Mouse (Mus musculus) G1E (cell line): Measurements from ENCODE around the gene Rpl10-ps3. TPM values are rescaled to one million over a fixed set of nuclear protein-coding genes. Genes with fewer than 3 reads are reported as not detected.

Source experiments
- ATAC-seq: 2 replicates; pipeline ENCODE4 v1.8.0; 2016; ENCODE audit warnings: mild to moderate bottlenecking; ENCODE audit not compliant: insufficient number of reproducible peaks, poor library complexity, low FRiP score, severe bottlenecking; ENCODE audit errors: extremely low read depth
- DNase-seq: peaks from one replicate; pipeline ENCODE4 v3.0.0; 2012; ENCODE audit warnings: low spot score
- H3K27me3 ChIP-seq: 2 replicates; pipeline ENCODE4 v1.6.1; 2012; ENCODE audit warnings: mild to moderate bottlenecking, low read length, inconsistent platforms; ENCODE audit not compliant: insufficient read depth
- H3K36me3 ChIP-seq: replicated peaks from 2 replicates; pipeline ENCODE3; 2012; ENCODE audit warnings: mild to moderate bottlenecking, inconsistent platforms
- H3K4me1 ChIP-seq: 2 replicates; pipeline ENCODE4 v1.6.1; 2012; ENCODE audit warnings: low read depth, low read length, inconsistent platforms, mixed read lengths; ENCODE audit not compliant: insufficient read depth
- H3K4me3 ChIP-seq: 2 replicates; pipeline ENCODE4 v1.5.1; 2012; ENCODE audit warnings: low read depth, mild to moderate bottlenecking, inconsistent platforms, low read length, moderate library complexity, mixed read lengths
- H3K9me3 ChIP-seq: replicated peaks from 2 replicates; pipeline ENCODE4 v1.6.1; 2012; ENCODE audit warnings: inconsistent platforms
- CTCF ChIP-seq: IDR thresholded peaks from 2 replicates; pipeline ENCODE4 v1.5.1; 2012; ENCODE audit warnings: low read depth, low read length, inconsistent platforms, mixed read lengths
- GATA1 ChIP-seq: IDR thresholded peaks from 2 replicates; pipeline ENCODE4 v1.6.1; 2012; ENCODE audit warnings: borderline replicate concordance, low read length, inconsistent platforms, mixed read lengths
- GATA2 ChIP-seq: IDR thresholded peaks from 2 replicates; pipeline ENCODE4 v1.6.1; 2012; ENCODE audit warnings: low read depth, low read length, inconsistent platforms, borderline replicate concordance
- POLR2AphosphoS5 ChIP-seq: IDR thresholded peaks from 2 replicates; pipeline ENCODE4 v1.6.1; 2012; ENCODE audit warnings: low read depth, low read length, inconsistent platforms; ENCODE audit not compliant: insufficient replicate concordance
- TAL1 ChIP-seq: conservative IDR thresholded peaks from 2 replicates; pipeline ENCODE4 v1.6.1; 2012; ENCODE audit warnings: low read depth, low read length, inconsistent platforms, mixed read lengths
- polyA plus RNA-seq: library from polyadenylated mRNA; stranded (reverse); fragments of >175 nt; gene quantifications from 2 replicates; pipeline ENCODE4 v1.2.3, GENCODE M21; 2012
- total RNA-seq, 2 experiments: library from RNA; stranded (forward) in 1 of 2; stranded (reverse) in 1 of 2; fragments of 200-1000 nt in 1 of 2; fragments of >200 nt in 1 of 2; fragmentation: Nextera tagmentation in 1 of 2; gene quantifications; 2 replicates each; pipeline ENCODE4 v1.2.3; 2014 to 2017

Rpl10-ps3 gene
- total RNA-seq (2014; fragmentation: Nextera tagmentation) (413 and 549 TPM in 2 replicates), total RNA-seq (2017) (205 and 318 TPM in 2 replicates), polyA plus RNA-seq (26.8 and 29.1 TPM in 2 replicates)

DNA sequence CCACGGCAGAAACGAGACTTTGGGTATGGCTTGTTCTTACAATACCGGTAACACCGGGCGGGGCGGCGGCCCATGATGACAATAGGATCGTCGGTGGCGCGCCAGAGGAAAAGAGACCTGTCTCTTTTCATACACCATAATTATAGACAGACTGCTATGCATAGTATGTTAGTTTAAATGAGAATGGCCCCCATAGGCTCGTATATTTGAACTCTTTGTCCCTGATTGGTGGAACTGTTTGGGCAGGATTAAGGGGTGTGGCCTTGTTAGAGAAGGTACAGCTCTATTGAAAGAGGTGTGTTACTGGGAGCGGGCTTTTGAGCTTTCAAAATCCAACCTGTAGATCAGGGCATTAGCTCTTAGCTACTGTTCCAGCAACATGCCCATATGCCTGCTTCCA lies at the start of gene Rpl10-ps3:
TSS of gene Rpl10-ps3 (minus strand) at position 101 of the 400 bp plus-strand sequence.
- Histone ChIP-seq H3K36me3 (no peaks in the 10 kb centered on the region), H3K4me3 (no peak within 1 kb of the TSS), H3K27me3 (no peaks in the 10 kb centered on the region), H3K9me3 (peaks cover 7% of the 10 kb centered on the region; the same call in 1 of the 2 replicates), H3K4me1 (no peaks in the 10 kb centered on the region)
- DNase-seq, result no peak
- ATAC-seq, result no peak
- TF ChIP-seq GATA1, result no peak
- TF ChIP-seq TAL1, result no peak
- no peak for TF ChIP-seq CTCF
- no peak for TF ChIP-seq GATA2
- TF ChIP-seq POLR2AphosphoS5, result no peak

DNA sequence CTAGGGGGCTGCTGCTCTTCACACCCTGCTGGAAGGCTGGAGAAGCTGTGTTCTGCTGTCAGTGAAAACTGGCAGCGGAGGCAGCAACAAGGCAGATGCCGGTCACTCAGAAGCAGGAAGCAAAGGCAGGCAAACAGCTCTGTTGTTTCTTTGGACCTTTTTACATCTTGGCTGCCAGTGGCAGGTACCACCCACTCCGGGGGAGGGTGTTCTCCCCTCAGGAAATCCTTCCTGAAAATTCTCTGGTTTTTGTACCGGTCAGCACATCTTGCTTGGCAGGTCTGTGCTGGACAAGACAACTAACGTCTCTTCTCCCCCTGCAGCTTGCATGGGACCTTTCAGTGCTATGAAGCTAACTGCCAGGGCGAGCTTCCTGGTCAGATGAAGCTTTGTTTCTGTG lies 30.8 kb upstream of the Rpl10-ps3 start:
- no peak overlapping the region for H3K4me3 ChIP-seq
- DNase-seq (no peak), ATAC-seq (no peak)
- H3K9me3 ChIP-seq, result 0 out of 2 replicates have a peak, but pooled peaks cover 2% of the 10 kb centered on the region
- TF ChIP-seq TAL1 (no peak), CTCF (no peak), POLR2AphosphoS5 (no peak)
- no peaks in the 10 kb centered on the region for H3K27me3 ChIP-seq
- no peaks in the 10 kb centered on the region for H3K36me3 ChIP-seq
- H3K4me1 ChIP-seq, result no peaks in the 10 kb centered on the region

GRCm38 (mm10) chr9:50374666-50375065 lies 29.9 kb upstream of the Rpl10-ps3 start:
- Histone ChIP-seq H3K27me3 (no peaks in the 10 kb centered on the region), H3K9me3 (0 out of 2 replicates have a peak, but pooled peaks cover 2% of the 10 kb centered on the region), H3K4me3 (no peak overlapping the region), H3K4me1 (no peaks in the 10 kb centered on the region), H3K36me3 (no peaks in the 10 kb centered on the region)
- no peak for TF ChIP-seq CTCF
- no peak for TF ChIP-seq GATA2
- no peak for TF ChIP-seq TAL1
- no peak for TF ChIP-seq POLR2AphosphoS5
- TF ChIP-seq GATA1, result no peak
- DNase-seq (no peak), ATAC-seq (no peak)

- Histone ChIP-seq H3K4me1 (no peaks in the 10 kb centered on the region), H3K36me3 (no peaks in the 10 kb centered on the region), H3K4me3 (no peak overlapping the region), H3K9me3 (no peaks in the 10 kb centered on the region), H3K27me3 (no peaks in the 10 kb centered on the region)
- ATAC-seq, result no peak
- DNase-seq, result no peak
- no peak for TF ChIP-seq CTCF
- no peak for TF ChIP-seq GATA2
- TF ChIP-seq GATA1, result no peak
- TF ChIP-seq TAL1, result no peak
- TF ChIP-seq POLR2AphosphoS5, result no peak
These were observed 24.0 kb upstream of the Rpl10-ps3 start for GRCm38 (mm10) chr9:50368551-50369297.

GRCm38 (mm10) chr9:50365059-50365780 lies 20.5 kb upstream of the Rpl10-ps3 start:
- no peaks in the 10 kb centered on the region for H3K4me1 ChIP-seq
- no peaks in the 10 kb centered on the region for H3K36me3 ChIP-seq
- TF ChIP-seq GATA1 (no peak), TAL1 (no peak), POLR2AphosphoS5 (no peak), CTCF (no peak), GATA2 (no peak)
- no peaks in the 10 kb centered on the region for H3K9me3 ChIP-seq
- no peak for DNase-seq
- no peak overlapping the region for H3K4me3 ChIP-seq
- H3K27me3 ChIP-seq, result no peaks in the 10 kb centered on the region
- ATAC-seq, result no peak

DNA sequence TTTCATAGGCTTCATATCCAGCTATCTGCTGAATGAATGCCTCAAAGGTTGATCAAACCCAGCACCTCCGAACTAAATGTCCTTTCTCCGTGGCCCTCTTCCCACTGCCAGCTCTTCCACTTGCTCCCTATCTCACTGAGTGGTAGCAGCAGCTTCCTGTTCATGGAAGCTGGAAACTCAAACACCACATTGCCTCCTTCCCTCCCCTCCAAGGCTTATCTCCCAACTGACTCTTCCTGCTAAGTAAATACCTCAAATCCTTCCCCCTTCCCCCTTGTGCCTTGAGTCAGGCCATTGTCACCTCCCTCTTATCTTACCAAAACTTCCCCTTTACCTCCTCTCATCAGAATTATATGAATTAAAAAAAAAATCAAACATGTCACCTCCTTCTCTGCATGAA lies 19.2 kb upstream of the Rpl10-ps3 start:
- Histone ChIP-seq H3K36me3 (no peaks in the 10 kb centered on the region), H3K9me3 (no peaks in the 10 kb centered on the region), H3K4me1 (no peaks in the 10 kb centered on the region), H3K4me3 (no peak overlapping the region), H3K27me3 (no peaks in the 10 kb centered on the region)
- DNase-seq (no peak), ATAC-seq (no peak)
- TF ChIP-seq GATA1 (no peak), POLR2AphosphoS5 (no peak), TAL1 (no peak), CTCF (no peak), GATA2 (no peak)
